Mouse (Mus musculus): ENCODE results near the gene Ttc28.

Ttc28 gene

DNA sequence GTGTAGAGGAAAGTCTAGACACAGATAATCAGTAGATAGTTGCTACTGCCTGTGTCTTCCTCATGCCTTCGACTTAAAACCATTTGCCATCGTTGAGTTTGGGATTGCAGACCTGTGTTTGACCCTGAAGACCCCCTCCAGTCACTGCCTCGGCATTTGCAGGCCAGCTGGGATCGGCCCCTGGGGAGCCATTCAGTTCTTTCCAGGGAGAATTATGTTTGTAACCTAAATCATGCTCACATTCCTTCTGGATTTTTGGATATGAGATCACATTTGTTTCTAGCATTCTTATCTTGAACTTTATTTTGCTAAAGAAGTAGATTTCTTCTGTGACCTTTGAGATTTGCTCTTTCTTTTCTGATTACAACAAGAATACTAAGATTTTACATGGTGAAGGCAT, 80.5 kb downstream of the Ttc28 start:
- no peak for DNase-seq (ENCODE audit: low read depth)

DNA sequence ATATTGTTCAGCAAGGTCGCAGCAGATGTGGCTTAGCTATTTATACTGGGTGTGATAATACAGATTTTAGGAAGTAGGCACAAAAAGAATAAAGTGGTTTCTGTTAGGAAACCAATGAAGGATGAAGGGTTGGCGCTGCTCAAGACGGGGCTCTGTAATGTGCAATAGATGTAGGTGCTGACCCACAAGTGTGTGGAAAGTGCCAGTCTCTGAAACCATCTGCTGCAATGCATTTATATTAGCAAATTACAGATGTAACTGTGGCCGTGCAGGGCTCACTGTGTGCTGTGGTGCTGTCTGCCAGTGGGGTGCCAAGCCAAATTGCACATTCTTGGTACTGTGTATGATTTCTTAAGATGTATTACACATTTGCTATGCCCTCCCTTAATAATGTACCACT, 81.3 kb downstream of the Ttc28 start:
- DNase-seq (ENCODE audit: low read depth) = no peak

DNA sequence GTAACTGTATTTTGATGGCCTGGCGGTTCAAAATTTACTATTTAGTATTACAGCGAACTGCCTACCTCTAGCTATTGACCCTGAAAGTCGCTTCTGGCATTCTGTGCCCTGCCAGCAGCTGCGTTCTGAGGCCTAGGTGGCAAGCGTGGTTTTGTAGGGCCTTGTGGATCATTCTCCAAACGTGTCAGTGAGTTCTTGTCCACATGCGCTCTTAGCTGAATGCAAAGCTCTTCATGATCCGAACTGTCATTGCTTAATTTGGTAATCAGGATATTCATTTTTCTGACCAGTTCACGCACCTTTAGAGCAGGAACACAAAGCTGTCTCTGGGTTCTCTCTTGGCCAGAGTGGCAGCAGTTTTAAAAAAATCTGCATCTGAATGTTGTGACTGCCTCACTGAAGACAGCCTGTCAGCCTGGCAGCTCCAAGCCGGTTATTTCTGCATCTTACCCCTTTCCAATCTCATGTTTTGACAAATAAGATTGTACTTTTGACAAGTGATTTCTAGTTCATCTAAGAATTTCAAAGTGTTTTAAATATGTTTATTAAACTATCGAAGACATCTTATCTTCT, 88.0 kb downstream of the Ttc28 start:
- no peak for DNase-seq (ENCODE audit: low read depth)

DNA sequence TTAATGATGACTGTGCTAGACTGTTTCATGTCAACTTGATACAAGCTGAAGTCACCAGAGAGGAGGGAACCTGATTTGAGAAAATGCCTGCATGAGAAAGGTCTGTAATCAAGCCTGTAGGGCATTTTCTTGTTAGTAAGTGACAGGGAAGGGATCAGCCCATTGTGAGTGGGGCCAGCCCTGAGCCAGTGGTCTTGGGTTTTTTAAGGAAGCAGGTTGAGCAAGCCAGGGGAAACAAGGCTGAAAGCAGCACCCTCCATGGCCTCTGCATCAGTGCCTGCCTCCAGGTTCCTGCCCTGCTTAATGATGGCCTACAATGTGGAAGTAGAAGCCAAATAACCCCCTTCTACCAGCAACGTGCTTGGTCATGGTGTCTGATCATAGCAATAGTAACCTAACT, 89.0 kb downstream of the Ttc28 start:
- DNase-seq (ENCODE audit: low read depth) = no peak

DNA sequence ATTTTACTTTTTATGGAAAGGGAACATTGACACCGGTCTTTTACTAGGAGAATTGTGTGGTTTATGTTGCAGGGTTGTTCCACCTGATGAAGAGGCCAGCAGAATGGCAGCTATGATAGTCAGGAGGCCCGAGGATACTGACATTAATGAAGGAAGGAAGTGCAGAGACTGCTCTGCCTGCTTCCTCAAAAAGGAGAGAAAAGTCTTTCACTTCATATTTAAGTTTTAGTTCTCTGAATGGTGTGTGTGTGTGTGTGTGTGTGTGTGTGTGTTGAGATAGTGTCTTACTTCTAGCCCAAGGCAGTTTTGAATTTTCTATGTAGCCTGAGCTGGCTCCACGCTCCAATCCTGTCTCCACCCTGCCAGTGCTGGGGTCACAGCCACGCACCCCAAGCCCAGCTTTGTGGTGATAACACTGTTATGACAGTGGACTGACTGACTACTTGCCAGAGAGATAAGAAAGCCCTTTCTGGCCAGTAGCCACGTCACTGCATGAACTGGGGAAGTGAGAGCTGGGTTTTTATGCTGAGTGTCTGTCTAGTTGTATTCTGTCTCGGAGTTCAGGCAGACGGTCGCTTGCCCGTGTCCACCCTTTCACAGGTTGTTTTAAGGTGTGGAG, 90.7 kb downstream of the Ttc28 start:
- DNase-seq (ENCODE audit: low read depth) = no peak

DNA sequence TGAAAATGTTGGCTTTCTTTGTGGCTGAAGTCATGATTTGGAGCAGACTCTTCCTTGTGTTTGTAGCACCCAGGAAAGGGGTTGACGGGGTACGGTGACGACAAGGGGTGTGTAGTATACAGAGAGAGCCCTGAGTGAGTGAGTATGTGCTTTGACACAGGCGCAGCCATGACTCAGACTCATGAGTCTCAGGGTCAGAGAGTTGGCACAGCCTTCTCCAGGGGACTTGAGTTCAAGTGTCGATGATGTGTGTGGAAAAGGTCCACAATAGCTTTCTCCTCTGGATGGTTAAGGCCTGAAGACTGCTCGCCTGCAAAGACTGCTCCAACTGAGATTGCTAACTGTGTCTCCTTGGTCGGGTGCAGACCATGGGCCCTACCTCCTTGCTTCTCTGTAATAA, 97.1 kb downstream of the Ttc28 start:
- no peak for DNase-seq (ENCODE audit: low read depth)

DNA sequence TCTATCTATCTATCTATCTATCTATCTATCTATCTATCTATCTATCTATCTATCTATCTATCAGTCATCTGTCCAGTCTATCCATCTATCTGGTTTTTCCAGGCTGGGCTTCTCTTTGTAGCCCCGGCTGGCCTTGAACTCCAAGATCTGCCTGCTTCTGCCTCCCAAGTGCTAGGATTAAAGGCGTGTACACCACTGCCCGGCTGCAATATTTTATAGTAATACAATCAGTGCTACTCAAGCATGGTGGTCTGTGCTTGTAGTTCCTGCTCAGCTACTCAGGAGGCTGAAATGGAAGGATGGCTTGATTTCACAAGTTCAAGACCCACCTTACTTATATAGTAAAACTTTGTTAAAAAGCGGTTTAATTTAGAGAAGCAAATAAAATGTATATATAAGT, 98.2 kb downstream of the Ttc28 start:
- no peak for DNase-seq (ENCODE audit: low read depth)

DNA sequence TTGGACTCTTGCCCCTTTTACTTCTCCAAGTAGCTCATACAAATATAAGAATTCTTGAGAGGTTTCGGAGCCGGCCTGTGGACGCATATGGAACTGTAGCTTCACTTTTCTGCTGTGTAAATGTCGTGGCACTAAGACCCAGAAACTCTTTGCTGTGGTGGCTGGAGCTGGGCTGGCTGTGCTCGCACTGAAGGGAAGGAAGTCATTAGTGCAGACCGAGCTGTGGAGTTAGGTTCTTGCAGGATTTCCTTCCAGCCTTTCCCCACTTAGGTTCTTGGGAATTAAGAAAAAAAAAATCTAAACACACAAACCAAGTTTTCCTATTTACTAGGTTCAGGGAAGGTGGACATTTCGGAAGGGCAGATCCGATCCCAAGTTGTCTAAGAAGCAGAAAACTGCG, 98.9 kb downstream of the Ttc28 start:
- DNase-seq (ENCODE audit: low read depth) = no peak

DNA sequence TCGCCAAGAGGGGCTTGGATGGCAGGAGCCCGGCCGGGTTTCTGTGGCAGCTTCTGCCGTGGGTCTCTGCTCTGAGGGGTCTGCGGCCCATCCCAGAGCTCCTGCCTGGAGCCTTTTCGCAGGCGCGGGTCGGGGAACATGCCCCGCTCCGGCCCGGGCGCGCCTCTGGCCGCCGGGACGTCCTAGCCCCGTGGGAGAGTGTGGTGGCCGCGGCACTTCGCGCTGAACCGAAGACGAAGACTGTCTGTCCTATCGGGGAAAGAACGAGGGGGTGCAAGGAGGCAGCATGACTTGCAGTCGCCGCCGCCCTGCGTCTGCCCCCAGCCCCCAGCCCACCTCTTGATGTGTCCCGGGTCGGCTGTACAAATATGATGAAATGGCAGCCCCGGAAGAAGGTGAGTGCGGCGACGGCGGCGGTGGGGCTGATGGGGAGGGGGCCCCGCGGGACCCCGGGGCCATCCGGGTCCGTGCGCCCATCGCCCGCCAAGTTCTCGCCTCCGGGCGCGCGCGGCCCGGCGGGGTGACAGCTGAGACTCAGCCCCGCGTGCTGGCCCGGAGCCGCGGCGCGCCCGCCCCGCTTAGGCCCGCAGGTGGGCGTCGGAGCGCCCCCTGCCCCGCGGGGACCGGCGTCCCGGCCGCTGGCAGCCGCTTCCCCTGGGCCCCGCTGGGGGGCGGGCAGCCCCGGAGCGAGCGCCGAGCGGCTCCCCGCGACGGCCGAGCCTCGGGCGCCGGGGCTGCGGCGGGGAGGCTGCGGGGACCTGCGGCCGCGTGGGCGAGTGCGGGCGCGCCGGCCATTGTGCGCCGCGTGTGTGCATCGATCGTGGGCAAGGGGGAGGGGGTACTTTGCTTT, 99.6 kb downstream of the Ttc28 start:
- no peak for DNase-seq (ENCODE audit: low read depth)

DNA sequence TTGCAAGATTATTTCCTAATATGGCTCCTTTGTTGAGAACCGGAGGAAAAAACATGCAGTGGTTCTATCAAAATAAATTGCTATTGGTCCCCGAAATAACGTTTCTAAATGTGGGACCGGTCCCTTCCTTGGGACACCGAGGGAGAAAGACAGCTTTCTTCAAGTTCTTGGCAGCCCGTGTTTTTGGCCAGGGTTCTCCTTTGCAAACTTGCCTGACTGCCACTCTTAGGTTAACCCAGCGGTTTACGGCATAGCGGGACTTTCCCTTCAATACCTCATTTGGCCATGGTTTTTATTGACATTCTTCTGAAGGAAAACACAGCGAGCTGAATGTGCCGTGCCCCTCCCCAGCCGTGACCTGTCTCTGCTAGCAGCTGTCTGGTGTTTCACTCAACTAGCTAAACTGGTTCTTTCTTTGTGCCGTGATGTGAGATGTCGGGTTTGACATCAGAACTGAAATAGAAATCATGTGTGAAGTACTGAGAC, 100.3 kb downstream of the Ttc28 start:
- DNase-seq (ENCODE audit: low read depth) = no peak

DNA sequence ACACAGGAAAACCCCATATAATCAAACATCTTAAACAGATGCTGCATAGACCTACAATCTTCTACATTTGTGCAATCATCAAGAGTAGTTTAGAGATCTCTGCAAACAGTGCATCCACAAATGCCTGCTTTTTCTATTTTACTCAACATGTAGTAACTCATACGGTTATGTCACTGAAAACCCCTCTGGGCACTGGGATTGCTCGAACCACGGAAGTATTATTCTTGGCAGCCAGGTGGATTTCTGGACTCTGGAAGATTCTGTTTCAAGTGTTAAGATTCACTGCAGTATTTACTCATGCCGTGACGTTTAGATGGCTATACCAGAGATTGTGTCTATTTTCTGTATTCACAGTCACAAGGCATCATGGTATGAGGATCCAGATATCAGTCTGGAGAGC, 101.0 kb downstream of the Ttc28 start:
- no peak for DNase-seq (ENCODE audit: low read depth)

DNA sequence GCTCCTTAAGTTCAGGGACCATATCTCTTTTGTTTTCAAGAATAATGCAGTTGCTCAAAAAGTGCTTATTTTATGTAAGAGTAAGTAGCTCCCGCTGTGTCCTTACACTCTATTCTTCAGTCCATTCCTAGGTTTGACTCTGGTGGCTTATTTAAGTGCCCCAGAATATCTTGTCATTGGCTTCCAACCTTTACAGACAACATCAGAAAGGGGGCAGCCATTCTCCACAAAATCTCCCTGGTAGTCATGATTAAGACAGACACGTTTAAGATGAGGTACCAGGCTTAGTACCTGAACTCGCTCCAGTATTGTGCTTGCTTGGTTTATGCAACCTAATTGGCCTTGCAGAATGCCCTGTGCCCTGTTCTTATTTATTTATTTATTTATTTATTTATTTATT, 102.8 kb downstream of the Ttc28 start:
- no peak for DNase-seq (ENCODE audit: low read depth)

DNA sequence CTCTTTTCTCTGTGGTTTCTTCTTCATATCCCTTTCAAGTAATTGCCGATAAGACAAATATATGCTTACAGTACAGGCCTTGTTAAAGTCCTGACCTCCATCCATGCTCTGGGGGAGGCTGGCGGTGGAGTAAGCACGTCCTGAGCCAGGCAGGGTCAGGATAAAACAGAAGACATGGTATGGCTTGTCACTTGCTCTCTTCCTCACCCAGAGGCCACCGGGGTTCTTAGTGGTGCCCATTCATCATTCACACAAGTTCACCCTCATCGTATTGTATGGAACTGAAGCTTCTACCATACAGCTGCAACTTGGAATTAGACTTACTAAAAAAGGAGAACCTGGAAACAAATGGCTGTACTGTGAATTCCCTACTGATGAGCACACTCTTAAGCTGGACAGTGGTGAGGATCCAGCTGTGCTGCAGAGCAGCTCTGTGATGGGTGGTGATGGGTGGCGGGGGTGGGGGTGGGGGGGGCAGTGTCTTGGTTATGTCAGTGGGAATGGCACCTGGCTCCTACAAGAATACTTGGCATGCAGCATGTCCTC, 104.6 kb downstream of the Ttc28 start:
- DNase-seq (ENCODE audit: low read depth) = no peak

DNA sequence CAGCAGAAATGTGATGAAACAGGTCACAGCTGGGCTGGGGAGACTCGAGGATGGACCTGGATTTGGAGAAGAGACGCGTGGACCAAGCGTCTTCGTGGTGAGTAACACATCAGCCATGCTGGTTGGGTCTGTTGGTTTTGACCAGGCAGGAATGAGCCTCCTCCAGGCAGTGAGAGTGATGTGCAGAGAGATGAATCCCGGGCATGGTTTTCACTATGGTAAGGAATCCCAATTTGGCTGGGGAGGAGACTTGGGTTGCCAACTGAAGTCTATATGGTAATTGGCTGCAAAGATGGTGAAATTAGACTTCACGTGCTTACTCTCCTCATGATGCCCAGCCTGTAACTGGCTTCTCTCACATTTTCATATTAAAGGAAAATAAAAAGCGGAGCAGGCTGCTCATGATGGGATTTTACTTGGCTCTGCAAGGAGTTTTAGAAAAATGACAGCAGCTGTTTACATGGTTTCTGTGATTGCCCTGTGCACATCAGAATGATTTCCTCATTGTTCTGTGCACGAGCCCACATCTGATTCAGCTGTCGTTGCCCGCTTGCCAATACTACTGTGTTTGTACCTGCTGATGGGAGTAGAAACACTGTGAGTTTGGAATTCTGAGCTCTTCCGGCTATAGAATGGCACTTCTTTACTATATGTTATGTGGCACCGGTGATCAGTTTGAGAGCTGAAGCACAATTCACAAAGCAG, 117.4 kb downstream of the Ttc28 start:
- DNase-seq (ENCODE audit: low read depth) = no peak

DNA sequence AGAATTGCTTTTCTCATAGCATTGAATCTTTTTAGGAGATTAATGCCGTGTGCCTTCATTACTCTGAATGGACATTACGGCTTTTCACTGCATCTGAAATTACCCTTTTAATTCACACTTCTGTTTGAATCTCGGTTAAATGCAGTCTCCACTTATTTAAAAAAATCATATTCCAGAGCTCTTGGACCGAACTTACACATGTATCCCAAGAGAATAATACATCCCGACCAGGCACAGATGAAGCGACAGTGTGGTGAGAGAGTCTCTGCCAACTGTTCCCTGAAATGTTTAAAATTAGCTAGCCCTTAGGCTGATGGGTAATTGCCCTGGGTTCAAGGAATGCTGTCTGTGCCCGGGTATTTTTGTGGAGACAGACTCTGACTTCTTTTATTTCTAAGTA, 118.1 kb downstream of the Ttc28 start:
- no peak for DNase-seq (ENCODE audit: low read depth)

DNA sequence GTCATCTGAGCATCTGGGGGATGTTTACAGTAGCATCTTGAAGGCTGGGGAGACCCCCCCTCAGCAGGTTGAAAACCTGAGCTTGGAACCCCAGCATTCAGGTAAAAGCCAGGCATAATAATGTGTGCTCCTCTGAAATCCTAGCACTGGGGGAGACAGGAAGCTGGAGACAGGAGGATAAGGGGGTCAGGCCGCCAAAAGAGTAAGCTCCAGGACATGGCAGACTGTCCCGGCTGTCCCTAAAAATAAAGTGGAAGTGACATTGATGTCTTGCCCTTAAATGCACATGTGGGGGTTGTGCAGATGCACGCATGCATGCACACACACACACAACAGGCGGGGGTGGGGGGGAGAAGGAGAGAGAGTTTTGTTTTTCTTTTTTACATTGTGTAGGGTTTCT, 118.7 kb downstream of the Ttc28 start:
- no peak for DNase-seq (ENCODE audit: low read depth)

DNA sequence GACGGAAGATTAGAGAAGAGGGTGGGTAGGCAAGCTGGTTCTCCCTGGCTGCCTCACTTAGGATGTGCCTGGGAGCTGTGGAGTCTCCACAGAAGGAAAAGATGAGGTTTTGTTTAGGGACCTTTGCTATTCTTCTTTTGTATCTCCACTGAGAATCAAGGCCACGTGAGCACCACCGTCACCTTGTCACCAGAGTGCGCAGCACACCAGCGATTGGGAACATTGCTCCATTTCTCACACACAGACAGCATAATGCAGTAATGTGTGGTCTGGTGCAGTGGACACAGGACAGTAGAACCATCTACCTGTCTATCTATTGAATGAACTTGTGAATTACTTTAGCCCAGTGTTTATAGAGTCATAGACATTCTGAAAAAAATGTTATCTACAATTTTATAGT, 121.3 kb downstream of the Ttc28 start:
- DNase-seq (ENCODE audit: low read depth) = no peak

DNA sequence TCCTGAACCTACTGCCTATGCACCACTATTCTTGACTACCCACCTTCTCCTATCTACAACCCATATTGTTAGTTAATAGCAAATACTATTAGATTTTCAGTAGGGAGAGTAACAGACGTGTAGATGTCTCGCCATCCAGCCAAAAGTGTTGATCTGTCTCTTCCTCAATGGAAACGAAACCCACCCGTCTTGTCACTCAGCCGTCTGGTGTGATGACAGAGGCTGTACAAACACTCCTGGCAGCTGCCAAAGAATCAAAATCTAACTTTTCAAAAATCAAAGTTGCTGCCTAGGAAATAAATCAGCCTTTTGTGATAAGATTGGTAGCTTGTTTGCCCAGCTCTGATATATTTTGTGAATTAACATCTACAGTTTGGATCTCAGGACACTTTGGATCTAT, 123.6 kb downstream of the Ttc28 start:
- no peak for DNase-seq (ENCODE audit: low read depth)

DNA sequence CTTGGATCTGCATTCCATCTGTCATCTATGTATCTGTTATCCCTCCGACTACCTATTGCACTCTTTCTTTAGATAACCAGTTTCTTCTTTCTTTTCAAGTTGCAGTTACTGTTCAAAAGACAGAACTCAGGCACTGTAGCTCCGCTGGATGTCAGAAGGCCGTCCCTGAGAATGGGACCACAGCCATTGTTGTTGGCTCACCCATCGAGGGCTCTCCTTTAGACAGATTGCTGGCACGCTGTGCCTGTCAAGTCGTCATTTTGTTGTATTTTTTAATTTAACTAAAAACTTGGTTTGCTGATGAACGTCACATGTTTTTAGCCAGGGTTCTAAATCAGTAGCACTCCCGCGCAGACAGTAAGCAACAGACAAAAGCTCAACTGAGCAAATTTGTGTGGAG, 124.1 kb downstream of the Ttc28 start:
- no peak for DNase-seq (ENCODE audit: low read depth)

DNA sequence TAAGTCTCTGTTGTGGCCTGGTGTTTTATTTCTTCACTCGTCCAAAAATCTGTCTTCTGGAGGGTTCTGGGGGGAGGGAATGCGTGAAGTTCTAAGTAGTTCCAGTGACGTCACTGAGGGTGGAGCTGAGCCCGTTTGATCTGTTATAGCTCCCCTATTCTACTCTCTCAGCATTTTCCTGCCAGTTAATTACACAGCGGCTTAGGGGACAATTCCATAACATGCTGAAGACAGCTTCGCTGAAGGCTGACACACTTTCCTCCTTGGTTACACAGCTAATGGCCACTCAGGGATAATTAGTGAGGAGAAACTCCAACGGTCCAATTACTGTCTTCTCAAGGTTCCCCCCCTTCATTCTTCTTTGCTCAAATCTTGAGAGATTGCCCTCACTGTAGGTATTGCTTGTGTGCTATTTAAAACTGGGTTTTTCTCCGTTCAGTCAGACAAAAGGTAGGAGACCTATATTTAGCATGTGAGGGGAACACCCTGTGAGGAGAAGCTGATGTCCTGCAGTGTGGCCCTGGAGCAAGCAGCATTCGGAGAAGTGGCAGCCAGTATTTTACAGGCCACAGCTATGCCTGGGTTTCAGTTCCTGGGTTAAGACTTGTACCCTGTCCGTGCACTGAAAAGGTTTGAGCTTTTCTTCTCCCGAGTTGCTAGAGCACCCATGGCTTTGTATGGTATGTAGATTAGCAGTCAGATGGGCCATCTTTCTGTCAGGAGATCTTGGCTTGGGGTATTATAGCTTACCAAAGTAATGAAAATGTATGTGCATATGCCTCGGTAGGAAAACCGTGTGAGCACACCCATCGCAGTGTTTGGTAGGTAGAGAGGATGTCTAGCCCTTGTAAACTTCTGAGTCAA, 126.9 kb downstream of the Ttc28 start:
- no peak for DNase-seq (ENCODE audit: low read depth)

DNA sequence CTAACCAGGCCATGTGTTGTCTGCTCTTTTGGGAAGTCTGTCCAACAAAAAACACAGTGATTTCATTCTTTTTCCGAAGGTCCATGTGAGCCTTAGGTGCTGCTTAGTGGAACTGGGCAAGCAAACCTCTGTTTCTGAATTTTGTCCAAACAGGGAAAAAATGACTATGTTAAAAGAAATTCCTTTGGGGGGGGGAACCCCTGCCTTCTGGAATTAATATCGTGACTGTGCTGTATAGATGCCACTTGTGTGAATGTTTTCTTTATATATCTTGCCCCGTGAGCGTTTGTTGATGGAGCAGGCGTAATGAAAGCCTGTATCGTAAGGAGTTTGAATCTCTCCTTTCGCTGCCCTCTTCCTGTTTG, 127.5 kb downstream of the Ttc28 start:
- DNase-seq (ENCODE audit: low read depth) = no peak

DNA sequence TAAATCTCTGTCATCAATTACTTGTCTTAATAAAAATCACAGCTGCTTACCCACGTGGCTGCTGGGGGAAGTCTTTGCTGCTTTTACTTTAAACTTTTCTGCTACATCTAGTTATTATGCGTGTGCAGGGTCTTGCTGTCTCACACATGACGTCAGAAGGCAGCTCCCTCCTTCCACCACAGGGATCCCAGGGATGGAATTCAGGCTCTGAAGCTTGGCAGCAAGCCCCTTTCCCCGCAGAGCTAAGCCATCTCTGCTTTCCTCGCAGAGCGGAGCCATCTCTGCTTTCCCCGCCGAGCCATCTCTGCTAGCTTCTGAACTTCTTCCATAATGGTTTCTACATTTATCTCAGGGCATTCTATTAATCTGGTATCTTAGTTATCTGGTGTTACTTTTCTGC, 128.3 kb downstream of the Ttc28 start:
- no peak for DNase-seq (ENCODE audit: low read depth)
